In the genomic region with DNA sequence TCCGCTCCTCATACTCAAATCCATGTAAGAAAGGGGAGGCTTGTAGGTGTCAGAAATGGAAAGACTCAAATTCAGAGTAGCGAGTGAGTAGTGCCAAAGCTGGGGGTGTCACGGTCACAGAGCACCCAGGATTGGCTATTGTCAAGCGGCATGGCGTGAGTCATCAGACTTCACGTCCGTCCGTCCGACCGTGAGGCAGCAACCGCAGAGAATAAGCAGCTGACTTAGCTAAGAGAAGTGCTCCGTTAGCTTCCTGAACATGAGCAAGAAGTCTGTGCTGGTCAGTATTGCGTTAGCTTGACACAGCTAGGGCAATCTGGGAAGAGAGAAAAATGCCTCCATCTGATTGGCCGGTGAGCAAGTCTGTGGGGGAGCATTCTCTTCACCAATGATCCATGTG, we compare ENCODE assay signal across 8 mouse cellular contexts.
DNase-seq lines count a peak whose midpoint lies in the region; ATAC-seq and TF ChIP-seq lines count a peak whose summit lies in the region.

No protein-coding gene starts in this region.

- peak overlapping the region; percentile 35 for H3K4me2 ChIP-seq in lung, embryonic 15.5 days

- ATAC-seq in G1E (ENCODE audit: extremely low read depth, insufficient number of reproducible peaks, low FRiP score, poor library complexity, severe bottlenecking), result peak; percentile 54; the same call in 1 of the 2 replicates
- no peak for ATAC-seq in lung, embryonic 15.5 days (ENCODE audit: borderline replicate concordance, extremely low read depth, low FRiP score, low TSS enrichment)

- 78% methylated on average over 14 of the region's 14 CpGs for WGBS in cerebellum, adult 2 months
- 75% methylated on average over 14 of the region's 14 CpGs for WGBS in lung, embryonic 15.5 days

- TF ChIP-seq CTCF in cerebellum, adult 2 months (IDR thresholded peaks at IDR 0.05; ENCODE audit: borderline replicate concordance, insufficient read depth, low read depth, low read length), result no peak
- no peak for TF ChIP-seq CTCF in G1E (IDR thresholded peaks at IDR 0.05; ENCODE audit: low read depth, low read length)

- no peak overlapping the region for H3K9ac ChIP-seq in lung, embryonic 15.5 days

- no peaks in the 10 kb centered on the region for H3K4me1 ChIP-seq in cerebellum, adult 2 months (ENCODE audit: control insufficient read depth, insufficient read depth, low read length)
- H3K4me1 ChIP-seq in G1E (ENCODE audit: insufficient read depth, low read depth, low read length), result peaks cover 45% of the 10 kb centered on the region
- H3K4me1 ChIP-seq in lung, embryonic 15.5 days, result peaks cover 5% of the 10 kb centered on the region; the same call in 1 of the 2 replicates

- no peaks in the 10 kb centered on the region for H3K27me3 ChIP-seq in cerebellum, adult 2 months (ENCODE audit: control insufficient read depth, insufficient read depth, low read length)
- no peaks in the 10 kb centered on the region for H3K27me3 ChIP-seq in G1E (ENCODE audit: insufficient read depth, low read length)
- no peaks in the 10 kb centered on the region for H3K27me3 ChIP-seq in lung, embryonic 15.5 days

- H3K4me3 ChIP-seq in cerebellum, adult 2 months (replicated peaks; ENCODE audit: insufficient read depth, low read depth, low read length), result peak overlapping the region; percentile 21
- H3K4me3 ChIP-seq in G1E (ENCODE audit: low read depth, low read length), result peak overlapping the region; percentile 47; the same call in 1 of the 2 replicates
- no peak overlapping the region for H3K4me3 ChIP-seq in lung, embryonic 15.5 days

- H3K9me3 ChIP-seq in G1E (replicated peaks), result no peaks in the 10 kb centered on the region
- no peaks in the 10 kb centered on the region for H3K9me3 ChIP-seq in lung, embryonic 15.5 days

- TF ChIP-seq POLR2A in cerebellum, adult 2 months (IDR thresholded peaks at IDR 0.05; ENCODE audit: borderline replicate concordance, insufficient read depth, low read length), result no peak

- H3K27ac ChIP-seq in cerebellum, adult 2 months (ENCODE audit: insufficient read depth, low read length), result no peak overlapping the region
- no peak overlapping the region for H3K27ac ChIP-seq in lung, embryonic 15.5 days

- DNase-seq in cerebellum, adult 2 months, result no peak
- no peak for DNase-seq in cerebellum, postnatal 4 days (ENCODE audit: low spot score in 2 of 2)
- DNase-seq in G1E (ENCODE audit: low spot score), result no peak
- peak; percentile 56 to 69 for DNase-seq in heart, adult 9 months (ENCODE audit: low spot score in 2 of 2)
- DNase-seq in embryo, embryonic 11 days, result no peak
- DNase-seq in right cerebral cortex, postnatal 4 days, result no peak
- DNase-seq in frontal cortex, postnatal 25 days (ENCODE audit: low spot score in 2 of 2), result no peak

- H3K36me3 ChIP-seq in G1E (replicated peaks), result no peaks in the 10 kb centered on the region
- H3K36me3 ChIP-seq in lung, embryonic 15.5 days, result no peaks in the 10 kb centered on the region

Comparison
In these comparisons a context has a peak if more than half of its experiments do, and no peak if none do; other contexts are left out.
1. DNase-seq: peak in heart, adult 9 months (2 of 2); none in cerebellum, adult 2 months (0 of 2), cerebellum, postnatal 4 days (0 of 2), G1E (single experiment), embryo, embryonic 11 days (single experiment), right cerebral cortex, postnatal 4 days (single experiment) and frontal cortex, postnatal 25 days (0 of 2).